Mouse (Mus musculus) adipocyte (in vitro differentiated cells): ENCODE data around the gene B4galnt3.
A peak's percentile ranks its signal among the peaks of the same experiment; 100 is the strongest.

Source experiments
- DNase-seq: peaks from one replicate; pipeline ENCODE4 v3.0.0-alpha.2; 2016; ENCODE audit warnings: low spot score

B4galnt3 gene

DNA sequence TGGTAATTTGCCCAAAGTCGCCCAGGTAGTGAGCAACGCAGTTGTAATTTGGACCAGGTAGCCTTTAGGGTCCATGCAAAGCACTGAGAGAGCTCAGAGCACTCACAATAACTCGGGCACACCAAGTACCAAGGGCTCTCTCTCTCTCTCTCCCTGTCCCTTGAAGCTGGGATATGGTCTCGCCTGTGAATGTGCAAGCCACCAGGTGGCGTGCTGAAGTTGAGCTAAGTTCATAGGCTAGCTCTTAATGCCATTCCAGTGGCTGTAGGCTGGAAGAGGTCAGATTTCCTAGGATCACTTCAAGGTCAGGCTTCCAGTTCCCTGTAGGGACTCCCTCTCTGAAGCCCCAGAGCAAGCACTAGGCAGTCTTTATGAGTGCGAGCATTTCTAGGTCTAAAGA, 71.7 kb downstream of the B4galnt3 start:
- peak; percentile 51 for DNase-seq

DNA sequence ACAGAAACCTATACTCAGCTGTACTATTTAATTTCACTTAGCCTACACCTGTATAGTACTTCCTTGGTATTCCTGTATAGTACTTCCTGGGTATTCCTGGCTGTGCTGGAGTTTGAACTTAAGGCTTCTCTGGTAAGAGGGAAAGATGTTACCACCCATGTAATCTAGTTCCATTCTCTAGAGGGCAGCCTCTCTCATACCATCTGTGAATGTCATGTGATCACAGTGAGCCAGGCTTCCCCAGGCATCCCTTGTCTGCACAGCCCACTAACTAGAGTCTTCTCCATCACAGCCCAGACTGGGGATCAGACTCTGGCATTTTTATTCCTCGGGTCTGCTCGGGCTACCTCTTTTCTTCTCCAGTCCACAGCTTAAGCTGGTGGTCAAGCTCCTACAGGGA, 75.1 kb downstream of the B4galnt3 start:
- DNase-seq = no peak

DNA sequence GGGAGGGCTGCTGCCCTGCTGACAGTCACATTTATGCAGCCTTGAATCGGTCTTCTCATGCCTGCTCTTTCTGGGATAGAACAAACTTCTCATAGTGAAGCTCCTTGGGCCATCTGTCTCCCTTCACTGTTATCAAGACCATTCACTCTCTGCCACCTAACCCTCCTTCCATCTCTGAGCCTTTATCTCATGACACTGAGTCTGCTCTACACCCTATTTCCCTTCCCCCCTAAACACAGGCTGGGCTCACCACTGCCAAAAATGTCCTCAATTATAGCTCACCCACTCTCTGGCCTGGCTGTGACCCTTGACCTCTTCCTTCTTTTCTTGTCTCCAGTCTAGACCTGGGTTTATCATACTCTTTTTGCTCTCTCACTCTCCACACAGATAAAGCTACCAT, 77.7 kb downstream of the B4galnt3 start:
- no peak for DNase-seq

DNA sequence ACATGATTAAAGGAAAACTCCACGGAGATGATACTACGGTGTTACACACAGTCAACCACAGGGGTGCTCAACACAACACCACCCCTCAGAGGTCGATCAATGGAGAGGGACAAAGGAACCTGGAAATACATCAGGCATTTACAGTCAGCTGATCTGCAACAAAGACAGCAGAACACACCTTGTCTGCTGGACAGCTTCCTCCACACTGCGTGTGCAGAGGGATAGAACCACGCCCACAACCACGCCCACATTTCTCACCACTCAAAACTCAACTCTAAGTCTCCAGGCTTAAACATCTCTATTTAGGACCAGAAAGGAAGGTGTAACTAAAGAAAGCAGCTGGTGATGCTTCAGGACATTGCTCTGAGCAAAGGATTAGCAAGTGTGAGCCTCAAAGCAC, 82.8 kb downstream of the B4galnt3 start:
- DNase-seq = no peak

DNA sequence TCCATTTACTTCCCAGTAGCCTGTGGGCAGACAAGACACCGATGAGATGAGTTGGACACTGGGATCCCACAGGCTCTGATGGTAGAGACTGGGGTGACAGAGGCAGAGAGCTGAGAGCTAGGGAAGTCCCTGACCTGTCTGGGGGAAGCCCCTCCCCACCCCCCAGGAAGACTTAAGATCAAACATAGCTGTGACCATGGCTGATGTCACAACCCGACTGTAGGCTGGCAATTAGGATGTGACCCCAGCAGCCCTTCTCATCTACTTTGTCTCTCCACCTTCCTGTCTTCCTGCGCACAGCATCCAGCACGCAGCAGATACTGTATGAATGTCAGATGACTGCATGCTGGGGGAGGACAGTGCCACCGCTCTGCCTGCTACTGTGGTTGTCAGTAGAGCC, 87.8 kb downstream of the B4galnt3 start:
- DNase-seq = no peak

DNA sequence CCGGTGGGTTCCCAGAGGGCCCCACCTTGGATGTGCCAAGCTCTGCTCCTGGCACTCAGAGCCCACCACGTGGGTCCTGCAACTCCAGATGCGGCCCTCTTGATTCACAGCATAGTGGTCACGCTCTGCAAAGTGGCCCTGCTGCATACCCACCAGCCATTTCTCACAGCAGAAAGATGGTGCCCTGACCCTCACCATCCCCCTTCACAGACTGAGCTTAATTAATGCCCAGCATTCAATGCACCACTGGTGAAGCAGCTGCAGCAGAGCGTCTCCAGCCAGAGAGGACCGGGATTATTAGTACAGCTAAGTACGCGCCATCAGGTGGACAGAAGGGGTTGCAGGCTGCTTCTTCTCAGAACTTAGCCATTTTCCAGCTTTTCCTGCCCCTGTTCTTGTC, 92.0 kb downstream of the B4galnt3 start:
- no peak for DNase-seq

DNA sequence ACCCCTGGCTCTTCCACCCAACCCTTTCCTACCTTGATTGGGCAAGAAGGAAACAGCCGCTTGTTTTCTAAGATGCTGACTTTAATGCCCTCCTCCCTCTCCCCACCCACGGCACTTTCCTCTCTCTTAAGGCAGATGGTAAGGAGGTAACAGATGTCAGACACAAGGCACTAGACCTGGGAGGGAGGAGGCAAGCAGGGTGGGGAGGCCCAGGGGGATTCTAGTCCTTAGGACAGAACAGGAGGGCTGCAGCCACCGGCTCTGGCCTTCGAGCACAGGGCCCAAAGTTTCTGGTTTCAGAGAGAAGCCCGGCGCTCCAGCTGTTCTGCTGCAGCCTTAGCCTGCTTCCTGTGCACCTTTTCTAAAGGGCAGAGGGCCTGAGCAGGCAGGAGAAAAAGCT, 92.4 kb downstream of the B4galnt3 start:
- DNase-seq = no peak

DNA sequence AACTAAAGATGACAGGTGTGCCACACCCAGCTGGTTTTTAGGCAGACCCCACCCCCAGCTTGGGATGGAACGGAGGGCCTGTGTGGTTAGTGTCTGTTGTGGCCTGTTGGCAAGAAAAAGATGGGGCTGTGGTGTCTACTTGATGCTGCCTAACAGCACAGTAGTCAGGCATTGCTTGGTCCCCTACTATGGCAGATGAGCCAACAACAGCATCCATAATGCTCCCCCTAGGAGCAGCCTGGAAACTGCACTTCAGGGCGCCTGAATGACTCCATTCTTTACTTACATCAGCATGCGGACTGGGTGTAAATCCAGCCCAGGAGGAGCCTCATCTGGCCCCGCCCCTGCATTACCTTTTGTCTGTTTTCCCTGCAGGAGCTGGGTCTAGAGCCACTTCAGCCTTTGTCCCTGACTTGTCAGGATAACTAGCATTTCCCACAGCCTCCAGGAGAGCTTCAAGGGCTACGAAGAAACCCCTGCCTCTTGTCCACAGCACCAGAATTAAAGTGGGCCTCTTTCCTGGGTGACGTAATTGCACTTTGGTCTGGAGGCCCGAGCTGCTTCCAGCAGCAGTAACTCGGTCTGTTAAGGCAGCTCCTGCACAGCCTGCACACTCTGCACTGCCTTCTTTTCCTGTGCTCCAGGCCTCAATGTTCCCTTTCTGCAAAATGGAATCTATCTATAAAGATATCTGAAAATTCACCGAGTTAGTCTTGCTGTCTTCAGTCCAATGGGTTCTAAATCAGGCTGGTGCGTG, 94.5 kb downstream of the B4galnt3 start:
- no peak for DNase-seq

DNA sequence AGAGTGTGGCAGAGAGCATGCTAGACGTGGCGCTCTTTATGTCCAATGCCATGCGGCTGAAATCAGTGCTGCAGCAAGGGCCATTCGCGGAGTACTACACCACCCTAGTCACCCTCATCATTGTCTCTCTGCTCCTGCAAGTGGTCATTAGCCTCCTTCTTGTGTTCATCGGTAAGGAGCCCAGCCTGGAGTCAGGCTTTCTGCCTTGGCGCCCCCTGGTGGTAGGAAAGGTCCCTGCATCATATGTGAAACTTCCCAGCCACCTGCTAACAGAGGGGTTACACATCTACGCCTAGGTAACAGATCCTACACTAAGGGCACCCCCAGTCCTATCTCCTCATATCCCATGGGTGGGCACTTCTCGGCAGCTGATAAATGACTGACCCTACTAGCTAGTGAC, 96.4 kb downstream of the B4galnt3 start:
- DNase-seq = peak; percentile 76

DNA sequence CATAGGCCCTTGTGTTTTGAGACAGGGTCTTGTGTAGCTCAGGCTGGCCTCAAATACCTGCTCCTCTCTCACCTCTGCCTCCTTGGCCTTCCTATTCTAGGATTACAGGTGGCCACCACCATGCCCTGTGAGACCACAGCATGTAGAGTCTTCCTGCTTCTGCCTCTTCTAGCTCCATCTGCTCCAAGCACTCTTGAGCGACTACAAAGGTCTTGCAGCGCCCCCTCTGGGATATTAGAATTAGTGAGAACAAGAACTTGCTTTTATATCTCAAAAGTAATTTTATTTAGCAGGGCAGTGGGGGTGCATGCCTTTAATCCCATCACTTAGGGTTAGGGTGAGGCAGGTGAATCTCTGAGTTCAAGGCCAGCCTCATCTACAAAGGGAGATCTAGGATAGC, 97.5 kb downstream of the B4galnt3 start:
- DNase-seq = peak; percentile 53

DNA sequence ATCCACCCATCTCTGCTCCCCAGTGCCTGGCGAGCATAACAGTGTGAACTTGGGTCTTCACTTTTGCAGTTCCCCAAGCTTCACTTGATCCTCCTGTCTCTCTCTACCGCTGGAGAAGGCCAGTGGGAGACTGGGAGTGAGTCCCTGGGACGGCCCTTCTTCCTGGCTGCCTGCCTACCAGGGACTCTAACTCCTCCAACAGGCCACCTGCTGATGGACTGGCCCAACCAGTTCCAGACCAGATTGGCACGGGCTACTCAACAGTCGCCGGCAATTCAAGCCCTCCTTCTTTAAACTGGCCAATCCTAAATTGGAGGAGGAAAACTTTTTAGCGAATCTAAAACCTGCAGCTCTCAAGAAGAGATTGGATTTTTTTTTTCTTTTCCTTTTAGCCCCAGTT, 99.4 kb downstream of the B4galnt3 start:
- no peak for DNase-seq

DNA sequence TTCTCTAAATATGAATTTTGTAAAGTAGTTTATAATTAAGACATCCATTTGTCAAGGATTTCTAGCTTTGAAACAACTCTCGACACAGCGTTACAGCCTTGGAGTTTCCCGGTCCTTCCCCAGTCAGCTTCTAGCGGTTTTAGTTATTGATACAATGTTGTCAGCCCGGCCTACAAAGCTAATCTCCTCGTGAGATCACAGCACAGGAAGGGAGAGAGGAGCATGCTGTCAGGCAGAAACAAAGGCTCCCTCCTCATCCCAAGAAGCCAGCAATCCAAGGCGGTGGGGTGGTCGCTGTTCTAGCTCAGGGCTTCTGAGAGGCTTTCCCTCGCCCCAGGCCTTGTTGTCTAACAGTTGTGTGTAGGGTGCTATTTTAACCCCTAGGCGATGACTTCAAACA, 100.1 kb downstream of the B4galnt3 start:
- no peak for DNase-seq

DNA sequence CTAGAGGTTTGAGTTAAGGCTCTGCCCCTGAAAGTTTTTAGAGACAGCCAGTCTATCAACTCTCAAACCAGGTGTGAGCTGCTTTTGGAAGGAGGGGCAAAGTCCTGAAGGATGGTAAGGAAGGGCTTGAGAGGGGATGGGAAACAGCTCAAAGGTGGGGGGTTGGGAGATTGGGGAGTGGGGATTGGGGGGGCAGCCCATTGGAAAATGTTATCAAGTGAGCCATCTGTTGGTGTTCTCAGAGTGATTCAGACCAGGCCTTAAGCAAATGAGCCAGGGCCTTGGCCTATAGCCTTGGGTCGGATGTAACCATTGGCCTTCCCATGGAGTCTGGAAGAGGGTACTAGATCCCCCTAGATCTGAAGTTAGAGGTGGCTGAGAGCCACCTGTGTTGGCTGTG, 100.6 kb downstream of the B4galnt3 start:
- DNase-seq = no peak

DNA sequence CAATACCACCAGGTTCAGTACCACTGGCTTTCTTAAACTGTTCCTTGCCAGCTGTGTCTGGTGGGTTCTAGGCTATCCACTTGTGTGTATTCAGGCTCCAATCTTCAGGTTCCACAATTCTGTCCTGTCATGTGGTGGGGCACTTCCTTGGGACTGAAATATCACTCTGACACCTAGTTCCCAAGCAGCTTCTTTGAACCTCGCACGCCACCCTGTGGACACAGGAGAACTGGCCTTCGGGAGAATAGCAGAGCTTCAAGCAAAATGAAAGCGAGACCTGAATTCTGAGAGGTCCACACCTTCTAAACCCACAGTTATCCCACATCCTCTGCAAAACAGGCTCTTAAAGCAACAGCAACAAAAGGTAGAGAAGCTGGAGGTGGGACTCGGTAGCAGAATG, 101.2 kb downstream of the B4galnt3 start:
- peak; percentile 96 for DNase-seq

DNA sequence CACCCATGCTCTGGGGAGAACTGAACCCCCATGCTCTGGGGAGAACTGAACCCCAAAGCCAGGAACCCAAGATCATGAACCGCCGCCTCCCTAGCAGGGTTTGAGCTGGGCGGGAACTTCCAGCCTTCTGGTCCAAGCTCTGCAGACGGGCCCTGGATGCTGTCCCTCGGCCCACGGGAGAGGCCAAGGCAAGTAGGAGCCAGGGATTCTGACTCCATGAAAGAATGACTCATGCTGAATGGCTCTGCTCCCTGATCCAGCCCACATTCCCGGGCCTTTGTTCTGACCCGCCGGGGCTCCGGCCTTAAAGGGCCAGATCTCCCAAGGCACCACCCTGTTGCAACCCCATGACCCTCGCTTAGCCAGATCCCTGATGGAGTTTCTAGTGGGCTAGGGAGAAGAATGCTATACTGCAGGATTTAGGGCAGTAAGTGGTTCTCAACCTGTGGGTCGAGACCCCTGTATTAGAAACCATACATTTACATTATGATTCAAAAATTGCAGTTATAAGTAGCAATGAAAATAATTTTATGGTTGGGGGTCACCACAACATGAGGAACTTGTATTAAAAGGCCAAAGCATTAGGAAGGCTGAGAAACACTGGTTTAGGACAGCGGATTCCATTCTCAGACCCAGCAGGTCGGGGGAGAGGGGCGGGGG, 102.0 kb downstream of the B4galnt3 start:
- peak; percentile 89 for DNase-seq

DNA sequence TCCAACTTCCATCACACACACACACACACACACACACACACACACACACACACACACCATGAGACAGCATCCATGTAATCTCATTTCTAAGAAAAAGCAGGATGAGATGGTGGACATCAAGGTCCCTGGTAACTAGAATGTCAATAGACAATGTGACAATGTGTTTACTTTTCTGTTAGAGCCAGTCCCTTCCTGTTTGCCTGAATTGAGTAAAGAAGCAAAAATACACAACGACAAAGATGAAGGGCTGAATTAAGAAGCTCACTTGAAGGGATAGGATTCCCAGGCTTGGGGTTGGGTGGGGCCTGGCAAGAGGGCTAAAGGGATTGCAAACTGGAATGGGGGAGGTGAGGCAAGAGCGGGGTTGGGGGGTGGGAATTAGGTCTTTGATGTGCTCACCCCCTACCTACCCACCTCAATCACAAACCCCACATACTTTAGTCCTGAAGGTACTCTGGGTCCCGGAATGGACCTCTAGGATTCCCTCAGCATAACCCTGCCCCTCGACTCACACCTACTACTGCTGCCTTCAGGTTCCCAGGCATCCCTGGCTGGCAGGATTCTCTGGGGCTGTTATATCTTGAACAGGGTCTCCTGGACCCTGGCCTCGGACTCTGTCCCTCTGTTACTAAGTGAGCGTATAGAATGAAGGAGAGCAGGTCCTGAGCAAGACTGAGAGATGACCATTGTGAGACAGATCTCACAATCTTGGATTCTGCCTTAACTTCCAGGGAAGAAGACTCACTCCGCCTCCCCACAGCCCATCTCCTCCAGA, 102.8 kb downstream of the B4galnt3 start:
- DNase-seq = no peak

DNA sequence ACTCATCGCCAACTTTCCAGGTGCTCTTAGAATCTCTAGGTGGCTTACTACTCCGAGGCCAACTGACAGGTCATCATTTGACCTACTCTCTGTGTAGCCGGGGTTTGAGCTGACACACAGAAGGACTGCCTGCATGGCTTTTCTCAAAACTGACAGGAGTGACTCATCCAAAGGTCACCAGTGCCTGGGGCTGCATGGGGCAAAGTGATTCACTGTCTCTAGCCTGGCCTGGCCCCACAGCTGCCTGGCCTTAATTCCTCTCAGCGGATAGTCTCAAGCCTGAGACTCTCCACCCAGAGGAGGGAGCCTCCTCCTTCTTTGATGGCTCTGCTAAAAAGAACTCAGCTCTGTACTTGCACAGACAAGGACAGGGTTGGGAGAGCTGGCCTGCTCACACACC, 103.4 kb downstream of the B4galnt3 start:
- peak; percentile 73 for DNase-seq

DNA sequence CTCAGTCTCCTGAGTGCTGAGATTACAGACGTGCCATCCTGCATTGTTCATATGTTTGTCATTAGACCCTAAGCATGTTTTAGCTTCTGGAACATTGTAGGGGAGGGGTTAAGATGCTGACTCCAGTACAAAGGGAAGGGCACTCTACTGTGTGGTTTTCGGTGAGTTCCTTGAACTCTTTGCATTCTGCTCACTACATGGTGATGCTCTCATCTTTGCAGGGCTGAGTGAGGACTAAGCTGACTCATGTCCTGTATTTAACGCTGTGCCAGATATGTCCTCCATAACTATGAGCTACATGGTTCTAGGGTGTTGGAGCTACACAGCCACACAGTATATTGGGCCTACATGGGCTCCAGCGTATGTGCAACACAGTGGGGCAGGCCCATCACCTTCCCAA, 104.0 kb downstream of the B4galnt3 start:
- no peak for DNase-seq

DNA sequence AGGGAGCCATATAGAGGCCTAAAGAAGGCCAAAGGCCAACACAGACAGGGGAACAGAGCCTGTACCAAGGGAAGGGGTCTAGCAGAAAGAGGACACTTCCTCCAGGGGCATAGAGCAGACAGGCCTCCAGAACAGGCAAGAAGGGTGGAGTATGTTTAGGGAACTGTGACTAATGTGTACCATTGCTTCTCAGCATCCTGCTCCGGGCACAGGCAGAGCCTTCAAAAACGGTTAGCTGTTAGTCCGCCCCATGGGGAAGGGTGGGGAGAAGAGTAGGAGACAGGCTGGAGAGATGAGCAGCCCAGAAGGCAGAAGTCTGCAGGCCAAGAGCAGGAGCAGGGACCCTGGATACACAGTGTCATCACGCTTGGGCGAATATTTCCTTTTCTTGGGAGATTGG, 105.1 kb downstream of the B4galnt3 start:
- no peak for DNase-seq

DNA sequence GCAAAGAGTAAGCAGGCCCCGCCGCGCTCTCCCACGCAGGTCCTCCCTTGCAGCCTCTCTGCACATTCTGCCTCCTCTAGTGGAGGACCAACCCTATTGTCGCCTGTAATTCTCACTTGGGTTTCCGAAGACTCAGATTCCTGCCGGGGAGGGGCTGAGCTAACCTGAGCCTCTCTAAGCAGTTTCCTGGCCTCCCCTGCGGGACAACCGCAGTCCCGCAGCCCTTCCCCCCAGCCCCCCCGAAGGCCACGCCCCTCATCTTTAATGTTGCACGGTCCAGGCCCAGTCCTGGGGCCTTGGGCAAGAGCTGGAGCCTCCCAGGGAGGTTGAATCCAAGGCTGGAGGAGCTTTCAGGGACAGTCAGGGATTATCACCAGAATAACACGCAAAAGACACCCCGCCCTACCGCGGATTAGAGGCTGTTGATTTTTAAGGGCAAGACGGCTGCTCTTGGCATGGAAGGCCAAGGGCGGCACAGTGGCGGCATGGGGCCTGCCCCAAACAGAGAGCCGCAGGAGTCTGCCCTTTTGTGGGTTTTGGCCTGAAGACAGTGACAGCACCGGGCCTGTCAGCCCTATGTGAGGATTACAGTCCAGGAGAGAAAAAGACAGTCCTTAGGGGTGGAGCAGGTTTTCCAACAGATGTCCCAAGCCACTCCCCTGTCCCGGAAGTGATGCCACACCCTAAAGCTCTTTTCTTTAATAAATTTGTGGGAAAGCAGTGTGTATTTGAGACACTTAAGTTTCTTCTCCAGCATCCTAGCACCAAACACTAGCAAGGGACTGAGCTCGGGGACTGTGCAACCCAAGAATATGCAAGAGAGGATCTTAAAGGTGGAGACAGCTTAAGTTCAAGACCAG, 105.8 kb downstream of the B4galnt3 start:
- no peak for DNase-seq

DNA sequence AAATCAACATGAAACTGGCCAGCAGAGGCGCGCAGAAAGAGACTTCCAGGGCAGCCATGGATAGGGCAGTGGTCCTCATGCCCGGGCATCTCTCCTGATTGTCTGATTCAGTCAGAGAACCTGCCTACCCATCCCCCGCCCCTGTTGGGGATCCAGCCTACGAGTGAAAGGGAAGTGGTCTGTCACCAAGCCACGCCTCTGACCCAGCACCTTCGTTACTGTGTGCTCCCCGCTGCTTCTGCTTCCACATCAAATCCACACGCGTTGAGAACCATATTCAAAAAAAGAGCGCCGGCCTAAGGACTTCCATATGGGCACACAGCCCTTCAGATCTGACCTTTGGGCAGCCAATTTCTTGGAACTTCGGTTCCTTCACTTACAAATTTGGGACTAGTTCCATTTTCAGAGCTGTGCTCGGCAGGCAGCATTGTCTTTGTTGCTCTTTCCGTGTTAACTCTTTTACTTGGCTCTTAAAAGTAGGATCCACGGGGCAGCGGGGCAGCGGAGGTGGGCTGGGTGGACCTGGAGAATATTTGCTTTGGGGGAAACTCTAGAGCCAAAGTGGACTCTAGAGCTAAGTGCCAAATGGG, 106.7 kb downstream of the B4galnt3 start:
- DNase-seq = peak; percentile 74

DNA sequence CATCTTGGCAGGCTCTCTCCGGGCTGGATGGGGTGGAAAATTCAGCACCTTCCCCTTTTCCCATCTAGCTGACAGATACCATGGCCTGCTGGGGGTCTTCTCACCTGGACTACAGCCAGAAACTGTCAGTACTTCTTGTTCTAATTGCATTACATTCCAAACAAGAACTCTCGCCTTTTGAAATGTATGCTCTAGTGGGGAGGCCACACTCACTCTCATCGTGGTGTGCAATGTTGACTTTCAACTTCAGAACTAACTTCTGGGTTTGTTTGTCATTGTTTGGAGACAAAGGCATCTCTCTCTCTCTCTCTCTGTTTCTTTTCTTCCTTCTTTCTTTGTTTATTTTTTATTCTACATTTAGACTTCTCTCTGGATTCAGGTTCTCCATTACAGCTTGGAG, 107.8 kb downstream of the B4galnt3 start:
- DNase-seq = no peak
